Mouse (Mus musculus): ENCODE measurements around the gene Mettl24. TPM values are rescaled to one million over a fixed set of nuclear protein-coding genes. Genes with fewer than 3 reads are reported as not detected.

Gene Mettl24
- total RNA-seq (2021): 1 to 10 TPM in 1 of 2 experiments, under 1 TPM in 1; 0.50 to 1.3 TPM

GRCm38 (mm10) chr10:40683092-40683867 is at the start of gene Mettl24:
Gene Mettl24 (plus strand): TSS chr10:40683282.
- peak; percentile 70 for DNase-seq
- intact Hi-C loops (cut with DNase I): no loop called here

- intact Hi-C loops (cut with DNase I): no loop called here
- no peak for DNase-seq
Observed at GRCm38 (mm10) chr10:40637331-40637730, 45.8 kb upstream of the Mettl24 start.

- DNase-seq: peak; percentile 19
- intact Hi-C loops (cut with DNase I): no loop called here
Observed at GRCm38 (mm10) chr10:40638276-40638675, 44.8 kb upstream of the Mettl24 start.

GRCm38 (mm10) chr10:40638823-40639819 is 44.0 kb upstream of the Mettl24 start:
- peak; percentile 42 for DNase-seq
- intact Hi-C loops (cut with DNase I): no loop called here

GRCm38 (mm10) chr10:40640406-40640805 is 42.7 kb upstream of the Mettl24 start:
- intact Hi-C loops (cut with DNase I): loop anchor here (10.0 kb wide), 1 partner anchor 644 kb away; no protein-coding TSS in a partner anchor
- DNase-seq: no peak

GRCm38 (mm10) chr10:40641901-40642300 is 41.2 kb upstream of the Mettl24 start:
- DNase-seq: no peak
- intact Hi-C loops (cut with DNase I): loop anchor here (10.0 kb wide), 1 partner anchor 643 kb away; no protein-coding TSS in a partner anchor

GRCm38 (mm10) chr10:40643126-40643525 is 40.0 kb upstream of the Mettl24 start:
- no peak for DNase-seq
- intact Hi-C loops (cut with DNase I): loop anchor here (10.0 kb wide), 1 partner anchor 642 kb away; no protein-coding TSS in a partner anchor

GRCm38 (mm10) chr10:40644456-40644855 is 38.6 kb upstream of the Mettl24 start:
- DNase-seq: no peak
- intact Hi-C loops (cut with DNase I): loop anchor here (10.0 kb wide), 1 partner anchor 640 kb away; no protein-coding TSS in a partner anchor

- intact Hi-C loops (cut with DNase I): loop anchor here (10.0 kb wide), 1 partner anchor 639 kb away; no protein-coding TSS in a partner anchor
- no peak for DNase-seq
Observed at GRCm38 (mm10) chr10:40645346-40645745, 37.7 kb upstream of the Mettl24 start.

- DNase-seq: no peak
- intact Hi-C loops (cut with DNase I): loop anchor here (10.0 kb wide), 1 partner anchor 636 kb away; no protein-coding TSS in a partner anchor
Observed at GRCm38 (mm10) chr10:40648776-40649175, 34.3 kb upstream of the Mettl24 start.

- intact Hi-C loops (cut with DNase I): loop anchor here (5.0 to 10.0 kb wide), 2 partner anchors 233 to 635 kb away; partner anchors contain the start of genes Cdc40 and Wasf1
Observed at GRCm38 (mm10) chr10:40649634-40650033, 33.4 kb upstream of the Mettl24 start.

GRCm38 (mm10) chr10:40651676-40652075 is 31.4 kb upstream of the Mettl24 start:
- DNase-seq: no peak
- intact Hi-C loops (cut with DNase I): loop anchor here (5.0 kb wide), 1 partner anchor 231 kb away; the partner anchor contains the start of genes Cdc40 and Wasf1

More at GRCm38 (mm10) chr10:40649634-40650033, 33.4 kb upstream of the Mettl24 start:
- no peak for DNase-seq

GRCm38 (mm10) chr10:40665270-40665669 is 17.8 kb upstream of the Mettl24 start:
- no peak for DNase-seq
- intact Hi-C loops (cut with DNase I): no loop called here

GRCm38 (mm10) chr10:40666943-40667342 is 16.1 kb upstream of the Mettl24 start:
- DNase-seq: no peak
- intact Hi-C loops (cut with DNase I): no loop called here

- no peak for DNase-seq
- intact Hi-C loops (cut with DNase I): no loop called here
Observed at GRCm38 (mm10) chr10:40668640-40669039, 14.4 kb upstream of the Mettl24 start.

GRCm38 (mm10) chr10:40672587-40673296 is 10.3 kb upstream of the Mettl24 start:
- DNase-seq: no peak

GRCm38 (mm10) chr10:40673297-40673665 is 9.8 kb upstream of the Mettl24 start:
- intact Hi-C loops (cut with DNase I): no loop called here
- no peak for DNase-seq

More at GRCm38 (mm10) chr10:40672587-40673296, 10.3 kb upstream of the Mettl24 start:
- intact Hi-C loops (cut with DNase I): no loop called here

- DNase-seq: peak; percentile 19
- intact Hi-C loops (cut with DNase I): no loop called here
Observed at GRCm38 (mm10) chr10:40674151-40674550, 8.9 kb upstream of the Mettl24 start.

GRCm38 (mm10) chr10:40675921-40676320 is 7.2 kb upstream of the Mettl24 start:
- intact Hi-C loops (cut with DNase I): no loop called here
- DNase-seq: no peak

- intact Hi-C loops (cut with DNase I): no loop called here
- no peak for DNase-seq
Observed at GRCm38 (mm10) chr10:40678477-40678876, 4.6 kb upstream of the Mettl24 start.

All from left cerebral cortex, postnatal 4 days (tissue).